Mouse (Mus musculus) heart, adult 8-10 months (tissue): ENCODE measurements around the gene 9330159F19Rik. TPM values are rescaled to one million over a fixed set of nuclear protein-coding genes. Genes with fewer than 3 reads are reported as not detected.

ENCODE experiments used
- total RNA-seq, 4 experiments: library from RNA; stranded (reverse); gene quantifications; 2 replicates each; pipeline ENCODE4 v1.2.4; 2022

9330159F19Rik gene
- total RNA-seq, 4 experiments from 2014 or later = 0.08 to 0.53 (median 0.29) TPM

Other genes starting within 250 kb of the 9330159F19Rik start
- gene 2310057J18Rik, start 225.3 kb upstream of the 9330159F19Rik start, total RNA-seq = not detected
- under 1 TPM in 1 of 4 experiments, not detected in 3; 0.47 TPM for gene Soga3, start 67.8 kb upstream of the 9330159F19Rik start, total RNA-seq
- gene Gm49353, start 12.7 kb upstream of the 9330159F19Rik start, total RNA-seq = not detected
- gene Echdc1, start 101.6 kb downstream of the 9330159F19Rik start, total RNA-seq = 10 to 100 TPM; 37.3 to 44.3 (median 40.4) TPM
- 10 to 100 TPM; 51.1 to 55.8 (median 53.2) TPM for gene Rnf146, start 150.8 kb downstream of the 9330159F19Rik start, total RNA-seq